Mouse (Mus musculus) kidney, adult 9 months (tissue): ENCODE data around the gene Samd1.

Experiments
- DNase-seq: peaks from one replicate; pipeline ENCODE4 v3.0.0; 2022

The Samd1 gene

DNA sequence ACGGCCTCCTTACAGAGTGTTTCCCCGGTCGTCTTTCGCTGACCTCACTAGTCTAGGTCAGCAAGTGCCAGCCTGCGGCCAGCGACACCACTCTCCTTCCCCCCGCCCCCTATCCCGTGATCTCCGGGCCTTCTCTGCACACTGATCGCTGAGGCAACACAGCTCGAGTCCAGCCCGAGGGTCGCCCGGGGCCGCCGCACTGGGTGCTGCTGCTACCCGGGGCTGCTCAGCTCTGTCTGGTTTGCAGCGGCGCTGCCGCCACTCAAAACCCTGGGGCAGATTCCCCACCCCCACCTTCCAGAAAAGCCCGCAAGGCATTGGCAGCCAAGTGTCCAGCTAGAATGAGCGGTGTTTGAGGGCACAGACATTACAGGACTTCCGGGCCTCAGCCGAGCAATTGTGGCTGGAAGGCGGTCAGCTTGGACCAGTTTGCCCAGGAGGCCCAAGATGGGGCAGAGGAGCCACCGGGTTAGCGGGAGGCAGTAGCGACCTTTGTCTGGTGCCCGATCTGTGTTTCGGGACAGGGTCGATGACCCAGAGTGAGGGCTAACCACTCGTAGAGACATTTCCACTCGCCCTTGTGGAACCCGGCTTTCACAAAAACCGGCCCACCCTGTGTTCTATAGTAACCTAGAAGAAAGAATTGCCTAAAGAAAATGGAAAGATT lies 15.2 kb downstream of the Samd1 start:
- DNase-seq = peak; percentile 59

GRCm38 (mm10) chr8:84015833-84016232 lies 18.4 kb downstream of the Samd1 start:
- DNase-seq = no peak

- DNase-seq = no peak
Measured at GRCm38 (mm10) chr8:84019738-84020137, 22.3 kb downstream of the Samd1 start.

GRCm38 (mm10) chr8:84021096-84021495 lies 23.6 kb downstream of the Samd1 start, which contains the start of gene Palm3:
Gene Palm3 (plus strand): TSS chr8:84021471.
- DNase-seq = peak; percentile 85

DNA sequence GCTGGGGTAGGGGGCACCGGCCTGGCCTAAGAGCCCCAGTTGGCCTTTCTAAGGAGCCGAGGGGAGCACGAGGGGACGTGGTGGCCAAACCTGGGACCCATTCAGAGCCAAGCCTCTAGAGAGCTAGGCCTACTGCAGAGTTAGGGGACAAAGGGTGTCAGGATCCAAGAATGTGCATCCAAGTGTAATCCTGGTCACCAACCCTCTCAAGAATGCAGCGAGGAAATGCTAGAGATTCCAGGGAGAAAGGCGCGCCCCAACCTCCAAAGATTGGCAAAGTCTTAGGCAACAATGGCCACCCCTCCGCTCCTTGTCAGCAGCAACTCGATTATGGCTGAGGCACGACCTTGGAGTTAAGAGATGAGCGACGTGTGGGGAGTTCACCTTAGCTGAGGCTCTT lies 24.1 kb downstream of the Samd1 start:
- DNase-seq = no peak

- peak; percentile 92 for DNase-seq
Measured at GRCm38 (mm10) chr8:84023085-84023484, 25.6 kb downstream of the Samd1 start.

DNA sequence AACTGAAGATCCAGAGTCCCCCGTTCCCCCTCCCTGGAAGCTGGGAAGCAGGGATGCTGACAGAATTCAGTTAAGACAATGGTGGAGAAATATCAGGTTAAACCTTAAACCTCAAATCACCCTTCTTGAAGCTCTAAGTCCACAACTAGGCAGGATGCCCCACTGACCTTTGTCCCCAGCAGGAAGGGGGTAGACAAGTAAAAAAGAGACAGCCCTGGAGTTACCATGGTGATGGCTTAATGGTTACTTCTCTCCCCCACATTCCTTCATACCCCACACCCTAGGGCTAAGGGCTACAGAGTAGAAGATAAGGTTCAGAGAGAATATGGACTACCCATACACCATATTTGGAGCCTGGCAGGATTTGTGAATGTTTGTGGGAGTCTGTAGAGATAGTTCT lies 26.2 kb downstream of the Samd1 start:
- peak; percentile 94 for DNase-seq

- peak; percentile 78 for DNase-seq
Measured at GRCm38 (mm10) chr8:84024171-84024570, 26.7 kb downstream of the Samd1 start.

GRCm38 (mm10) chr8:84025863-84026262 lies 28.4 kb downstream of the Samd1 start:
- no peak for DNase-seq

DNA sequence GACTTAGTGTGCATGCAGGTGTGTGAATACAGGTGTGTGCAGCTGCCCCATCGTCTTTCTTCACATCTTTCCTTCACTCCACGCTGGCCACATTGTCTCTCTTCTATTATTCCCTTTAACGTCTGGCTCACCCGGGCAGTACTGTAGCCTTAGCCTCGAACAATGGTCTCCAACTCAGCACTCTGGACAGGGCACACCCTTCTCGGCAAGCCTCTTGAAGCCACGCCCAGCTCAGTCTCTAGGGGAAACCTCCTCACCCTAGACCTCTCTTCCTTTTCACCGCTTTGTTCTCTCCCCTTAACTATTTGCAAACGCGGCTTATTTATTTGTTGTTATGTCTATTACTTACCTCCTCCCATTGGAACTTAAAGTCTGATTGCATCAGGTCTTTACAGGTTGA lies 30.0 kb downstream of the Samd1 start:
- DNase-seq = no peak

DNA sequence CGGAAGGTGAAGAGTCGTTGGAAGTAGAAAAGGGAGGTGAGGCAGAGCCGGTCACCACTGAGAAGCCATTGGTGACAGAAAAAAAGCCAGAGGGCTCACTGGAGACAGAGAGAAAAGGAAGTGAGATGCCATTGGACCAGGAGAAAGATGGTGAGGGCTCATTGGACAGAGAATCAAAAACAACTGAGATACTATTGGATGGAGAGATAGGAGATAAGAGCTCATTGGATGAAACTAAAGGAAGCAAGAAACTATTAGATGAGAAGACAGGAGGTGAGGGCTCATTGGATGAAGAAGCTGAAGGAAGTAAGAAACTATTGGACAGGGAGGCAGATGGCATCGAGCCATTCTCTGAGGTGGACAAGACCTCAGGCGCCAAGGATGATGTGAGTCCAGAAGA lies 31.8 kb downstream of the Samd1 start:
- no peak for DNase-seq

GRCm38 (mm10) chr8:84032777-84033176 lies 35.3 kb downstream of the Samd1 start:
- DNase-seq = no peak

DNA sequence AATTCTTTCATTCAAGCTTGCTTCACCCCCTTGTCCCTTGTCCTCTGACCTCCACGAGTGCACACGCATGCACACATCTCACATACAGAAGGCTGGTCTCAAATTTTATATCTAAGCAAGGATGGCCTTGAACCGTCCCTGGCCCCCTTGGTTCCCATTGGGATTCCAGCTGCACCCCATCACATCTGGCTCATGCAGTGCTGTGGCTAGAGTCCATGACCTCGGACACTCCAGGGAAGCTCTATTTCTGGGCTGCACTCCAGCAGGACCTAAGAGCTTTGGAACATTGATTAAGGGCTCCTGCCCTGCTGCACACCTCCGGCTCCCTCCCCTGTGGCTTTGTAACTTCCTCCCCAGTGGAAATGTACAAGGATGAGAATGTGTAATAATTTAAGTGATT lies 40.5 kb downstream of the Samd1 start:
- peak; percentile 52 for DNase-seq

DNA sequence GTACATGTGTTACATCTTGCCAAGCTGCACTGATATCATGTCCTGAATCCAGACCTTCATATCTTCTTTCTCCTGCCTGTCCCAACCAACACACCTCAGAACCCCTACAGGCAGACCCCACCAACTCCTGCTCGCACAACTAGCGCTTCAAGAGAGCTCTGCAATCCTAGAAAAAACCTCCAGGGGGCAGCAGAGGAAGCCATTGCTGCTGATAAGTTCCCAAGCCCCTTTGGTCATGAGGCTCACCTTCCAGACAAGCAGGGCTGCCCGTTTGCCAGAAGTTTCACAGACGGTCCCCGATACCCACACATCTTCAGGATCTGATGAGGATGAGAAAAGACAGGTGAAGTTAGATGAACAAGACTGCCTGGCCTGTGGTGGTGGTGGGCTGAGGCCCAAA lies 41.6 kb downstream of the Samd1 start:
- peak; percentile 82 for DNase-seq

DNA sequence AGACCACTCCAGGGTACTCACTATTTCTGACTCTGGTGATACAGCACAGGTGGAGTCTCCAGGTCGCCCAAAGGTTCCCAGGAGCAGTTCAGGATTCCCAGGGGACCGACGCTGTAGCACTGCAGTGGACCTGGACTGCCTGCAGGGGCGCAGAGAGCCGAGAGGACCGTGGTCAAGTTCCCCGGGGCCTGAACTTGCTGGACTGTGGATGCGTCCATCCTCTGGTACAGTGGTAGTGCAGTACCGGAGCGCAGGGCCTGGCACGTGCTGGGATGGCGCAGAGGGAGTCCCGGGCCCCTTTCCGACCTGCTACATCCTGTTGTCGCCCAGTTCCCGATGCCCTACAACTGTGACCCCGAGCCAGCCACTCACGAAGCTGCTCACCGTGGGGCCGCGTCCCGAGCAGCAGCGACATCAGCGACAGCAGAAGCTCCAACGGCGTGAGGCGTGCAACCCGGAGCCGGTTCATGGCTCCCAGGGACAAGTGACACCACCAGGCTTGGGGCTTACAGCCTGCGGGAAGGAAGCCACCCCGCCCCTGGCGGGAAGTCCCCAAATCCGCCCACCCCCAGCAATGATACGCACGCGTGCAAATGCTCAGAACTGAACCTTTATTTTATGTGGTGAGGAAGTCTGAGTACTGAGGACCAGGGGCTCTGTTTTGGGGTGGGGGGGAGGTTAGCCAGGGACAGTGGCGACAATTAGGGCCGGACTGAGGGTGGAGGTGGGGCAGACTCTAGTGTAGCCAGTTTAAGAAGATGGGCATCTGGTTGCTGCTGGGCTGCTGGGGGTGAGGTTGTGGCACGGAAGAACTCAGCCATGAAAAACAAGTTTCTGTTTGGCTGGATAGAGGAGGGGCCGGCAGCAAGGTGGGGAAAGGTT lies 44.8 kb downstream of the Samd1 start, which contains the start of gene Il27ra:
Gene Il27ra (minus strand): TSS at position 524 of the 882 bp plus-strand sequence.
- DNase-seq = peak; percentile 74

GRCm38 (mm10) chr8:84042948-84043342 lies 45.5 kb downstream of the Samd1 start:
- no peak for DNase-seq

DNA sequence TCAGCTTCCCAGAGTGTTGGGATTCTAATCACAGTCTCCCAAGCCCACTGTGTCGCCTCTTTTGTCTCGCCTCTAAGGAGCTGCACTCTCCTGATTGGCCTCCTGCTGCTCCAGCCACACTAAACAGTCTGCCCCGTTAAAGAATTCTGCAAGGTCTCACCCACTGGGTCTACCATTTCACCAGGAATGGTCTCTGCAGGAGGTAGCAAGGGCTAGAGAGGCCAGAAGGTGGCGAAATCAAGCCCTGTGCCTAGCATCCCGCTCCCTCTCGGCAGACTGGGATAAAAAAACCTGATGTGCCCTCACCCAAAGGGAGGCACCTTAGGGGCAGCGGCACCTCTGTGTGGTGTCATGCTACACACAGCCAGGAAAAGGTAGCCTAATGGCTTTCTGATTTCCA lies 46.6 kb downstream of the Samd1 start:
- DNase-seq = no peak

GRCm38 (mm10) chr8:84044900-84045299 lies 47.4 kb downstream of the Samd1 start, which contains the start of gene Rln3:
Gene Rln3 (minus strand): TSS chr8:84045000.
- no peak for DNase-seq

DNA sequence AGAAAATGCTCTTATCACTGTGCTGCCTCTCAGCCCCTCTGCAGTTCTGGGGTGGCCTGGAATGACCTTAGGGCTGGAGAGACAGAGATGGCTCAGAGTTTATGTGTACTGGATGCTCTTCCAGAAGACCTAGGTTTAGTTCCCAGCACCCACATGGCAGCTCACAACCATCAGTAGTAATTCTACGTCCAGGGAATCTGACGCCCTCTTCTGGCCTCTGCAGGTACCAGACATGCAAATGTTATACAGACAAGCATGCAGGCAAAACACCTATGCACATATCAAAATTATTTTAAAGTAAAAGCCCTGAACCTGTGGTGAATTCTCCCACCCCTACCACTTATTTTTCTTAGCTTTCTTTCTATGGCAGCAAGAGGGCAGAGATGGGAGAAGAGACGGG lies 49.0 kb downstream of the Samd1 start:
- no peak for DNase-seq

DNA sequence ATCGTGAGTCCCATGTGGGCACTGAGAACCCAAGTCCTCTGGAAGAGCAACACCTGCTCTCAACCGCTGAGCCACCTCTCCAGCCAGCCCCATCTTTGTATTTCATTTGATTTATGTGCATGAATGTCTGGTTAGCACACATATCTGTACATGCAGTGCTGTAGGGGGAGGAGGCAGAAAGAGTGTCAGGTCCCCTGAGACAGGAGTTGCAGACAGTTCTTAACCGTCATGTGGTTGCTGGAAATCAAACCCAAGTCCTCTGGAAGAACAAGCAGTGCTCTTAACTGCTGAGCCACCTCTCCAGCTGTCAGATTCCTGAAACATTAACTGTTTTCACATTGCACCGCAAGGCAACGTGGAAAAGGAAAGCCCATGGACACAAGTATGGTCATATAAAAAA lies 50.7 kb downstream of the Samd1 start:
- no peak for DNase-seq
